Mouse (Mus musculus) megakaryocyte progenitor cell, adult 5-6 weeks (primary cell): ENCODE measurements at regions not wholly inside any gene's neighbourhood (a gene's known extent, or its start where the extent isn't known, plus 50 kb on each side); places are given as distances from the start of the nearest gene placed in this dataset.

Source experiments
- ATAC-seq: replicated peaks from 2 replicates; pipeline ENCODE4 v1.8.0; 2016; ENCODE audit warnings: mild to moderate bottlenecking, moderate TSS enrichment, inconsistent platforms; ENCODE audit not compliant: poor library complexity

GRCm38 (mm10) chr12:21492549-21493291 lies 75.3 kb upstream of the Ywhaq start:
- no peak for ATAC-seq

GRCm38 (mm10) chr12:21481644-21482043 lies 64.2 kb upstream of the Ywhaq start:
- ATAC-seq, result no peak

- peak; percentile 6; the same call in 1 of the 2 replicates for ATAC-seq
Measured at GRCm38 (mm10) chr12:21480226-21480625, 62.8 kb upstream of the Ywhaq start.

- no peak for ATAC-seq
Measured at GRCm38 (mm10) chr12:21479251-21479650, 61.8 kb upstream of the Ywhaq start.

- ATAC-seq, result no peak
Measured at GRCm38 (mm10) chr12:21476516-21476915, 59.1 kb upstream of the Ywhaq start.

- ATAC-seq, result no peak
Measured at GRCm38 (mm10) chr12:21472951-21473710, 55.7 kb upstream of the Ywhaq start.

GRCm38 (mm10) chr12:21472487-21472886 lies 55.0 kb upstream of the Ywhaq start:
- peak; percentile 61 for ATAC-seq

- no peak for ATAC-seq
Measured at GRCm38 (mm10) chr12:21471986-21472385, 54.5 kb upstream of the Ywhaq start.

- no peak for ATAC-seq
Measured at GRCm38 (mm10) chr12:21470286-21470685, 52.8 kb upstream of the Ywhaq start.
